Mouse (Mus musculus): ENCODE measurements around the gene Zbtb8a. TPM values are rescaled to one million over a fixed set of nuclear protein-coding genes. Genes with fewer than 3 reads are reported as not detected.
A peak's percentile ranks its signal among the peaks of the same experiment; 100 is the strongest.

Zbtb8a gene
- polyA plus RNA-seq, 1 experiment from 2014 or later: 14.8 TPM

DNA sequence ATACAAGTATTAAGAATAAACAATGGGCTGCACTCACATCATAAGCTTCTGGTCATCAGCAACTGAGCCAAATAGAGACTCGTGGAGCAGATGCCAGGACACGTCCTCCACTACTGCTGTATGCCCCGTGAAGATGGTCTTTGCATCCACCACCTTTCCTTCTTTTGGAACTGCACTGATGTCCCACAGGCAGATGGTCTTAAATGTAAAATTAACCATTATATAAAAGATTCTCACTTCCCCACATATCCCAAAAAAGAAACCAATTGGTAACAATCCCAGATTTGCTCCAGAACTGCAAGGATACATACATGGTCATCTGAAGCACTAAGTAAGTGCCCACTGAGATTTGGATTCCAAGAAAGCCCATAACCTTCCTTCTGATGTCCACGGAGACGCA, 55.9 kb downstream of the Zbtb8a start:
- no peak for ATAC-seq (ENCODE audit: low FRiP score, low read depth)
- peaks cover 87% of the 10 kb centered on the region for H3K36me3 ChIP-seq
- no peak overlapping the region for H3K4me2 ChIP-seq (replicated peaks)
- H3K27me3 ChIP-seq: no peaks in the 10 kb centered on the region
- H3K4me1 ChIP-seq: 0 out of 2 replicates have a peak, but pooled peaks cover 2% of the 10 kb centered on the region
- H3K9ac ChIP-seq: no peak overlapping the region
- no peaks in the 10 kb centered on the region for H3K9me3 ChIP-seq
- H3K27ac ChIP-seq: no peak overlapping the region
- H3K4me3 ChIP-seq: no peak overlapping the region
- WGBS: 91% methylated on average over 5 of the region's 5 CpGs

DNA sequence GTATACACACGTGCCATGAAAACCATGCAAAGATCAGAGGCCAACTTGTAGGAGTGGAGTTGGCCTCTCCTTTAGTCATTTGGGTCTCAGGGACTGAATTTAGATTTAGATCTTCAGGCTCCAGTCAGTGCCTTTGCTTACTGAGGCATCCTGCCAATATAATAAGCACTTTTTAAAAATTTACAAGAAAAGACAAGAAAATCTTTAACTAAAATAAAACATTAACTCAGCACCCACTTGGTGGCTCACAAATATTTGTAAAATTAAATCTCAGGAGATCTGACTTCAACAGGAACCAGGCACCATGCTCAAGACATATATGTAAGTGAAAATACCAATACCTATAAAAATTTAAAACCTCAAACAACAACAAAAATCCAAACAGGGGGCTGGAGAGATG, 57.0 kb downstream of the Zbtb8a start:
- ATAC-seq (ENCODE audit: low FRiP score, low read depth): no peak
- Histone ChIP-seq H3K36me3 (peaks cover 89% of the 10 kb centered on the region), H3K27me3 (no peaks in the 10 kb centered on the region), H3K4me2 (replicated peaks) (no peak overlapping the region), H3K9ac (no peak overlapping the region), H3K27ac (no peak overlapping the region), H3K4me3 (no peak overlapping the region), H3K4me1 (no peaks in the 10 kb centered on the region), H3K9me3 (no peaks in the 10 kb centered on the region)
- WGBS: 90% methylated on average over 1 of the region's 1 CpGs

DNA sequence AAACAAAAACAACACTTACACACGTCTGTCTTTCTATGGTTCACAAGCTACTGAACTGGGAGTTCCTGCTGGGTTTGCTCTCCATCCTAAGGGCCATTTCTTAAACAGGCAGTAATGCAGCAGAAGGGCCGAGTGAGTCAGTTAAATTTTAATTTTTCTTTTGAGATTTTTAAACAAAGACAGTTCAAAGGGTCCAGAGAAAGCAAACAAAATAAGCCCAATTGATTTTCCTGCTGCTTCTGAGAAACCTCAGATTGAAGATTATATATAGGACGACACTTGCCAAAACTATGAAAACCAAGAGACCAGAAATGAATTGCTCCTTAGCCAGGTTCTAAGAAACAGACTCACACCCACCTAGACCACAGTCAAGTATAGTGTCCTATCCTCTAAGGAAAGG, 64.0 kb downstream of the Zbtb8a start:
- 84% methylated on average over 3 of the region's 3 CpGs for WGBS
- no peak overlapping the region for H3K4me3 ChIP-seq
- no peak overlapping the region for H3K9ac ChIP-seq
- peaks cover 92% of the 10 kb centered on the region for H3K36me3 ChIP-seq
- H3K27me3 ChIP-seq: no peaks in the 10 kb centered on the region
- H3K4me1 ChIP-seq: no peaks in the 10 kb centered on the region
- no peaks in the 10 kb centered on the region for H3K9me3 ChIP-seq
- ATAC-seq (ENCODE audit: low FRiP score, low read depth): no peak
- H3K4me2 ChIP-seq (replicated peaks): no peak overlapping the region
- H3K27ac ChIP-seq: no peak overlapping the region

DNA sequence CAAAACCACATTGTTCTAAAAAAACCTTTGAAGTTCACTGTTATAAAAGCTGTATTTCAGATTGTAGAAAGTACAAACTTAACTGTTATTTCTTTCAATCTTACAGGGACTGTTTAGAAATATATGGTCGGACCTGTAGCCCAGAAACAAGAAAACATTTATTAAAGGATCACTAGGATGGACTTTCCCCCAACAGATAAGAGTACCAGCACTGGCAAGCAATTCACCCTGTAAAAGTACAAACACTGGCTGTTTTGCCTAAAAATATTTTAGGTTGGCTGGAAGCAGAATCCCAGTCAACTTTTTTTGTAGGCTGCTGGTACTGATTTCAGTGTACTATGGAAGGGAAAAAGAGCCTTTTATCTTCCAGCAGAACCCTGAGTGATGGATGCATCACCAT, 70.0 kb downstream of the Zbtb8a start:
- no peak overlapping the region for H3K4me3 ChIP-seq
- no peak overlapping the region for H3K27ac ChIP-seq
- no peak overlapping the region for H3K9ac ChIP-seq
- no peaks in the 10 kb centered on the region for H3K9me3 ChIP-seq
- H3K4me2 ChIP-seq (replicated peaks): no peak overlapping the region
- H3K36me3 ChIP-seq: peaks cover 68% of the 10 kb centered on the region
- no peaks in the 10 kb centered on the region for H3K4me1 ChIP-seq
- ATAC-seq (ENCODE audit: low FRiP score, low read depth): no peak
- H3K27me3 ChIP-seq: no peaks in the 10 kb centered on the region
- WGBS: 91% methylated on average over 1 of the region's 1 CpGs

DNA sequence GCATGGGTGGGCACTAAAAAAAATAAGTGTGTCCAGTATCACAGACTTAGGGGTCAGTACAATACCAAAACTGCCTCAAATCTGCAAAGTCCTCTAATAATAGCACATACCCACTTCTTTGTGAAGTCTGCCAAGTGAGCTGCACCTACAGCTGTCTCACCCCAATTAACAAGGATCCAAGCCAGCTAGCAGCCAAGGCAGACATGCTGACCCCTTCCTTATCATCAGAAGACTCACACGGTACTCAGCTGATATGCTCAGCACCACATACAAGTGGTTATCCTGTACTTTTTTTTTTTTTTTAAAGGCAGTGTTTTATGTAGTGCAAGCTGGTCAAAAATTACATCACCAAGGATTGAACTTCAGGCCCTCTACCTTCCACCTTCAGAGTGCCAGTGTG, 73.6 kb downstream of the Zbtb8a start:
- Histone ChIP-seq H3K36me3 (peaks cover 40% of the 10 kb centered on the region), H3K27me3 (no peaks in the 10 kb centered on the region), H3K4me1 (0 out of 2 replicates have a peak, but pooled peaks cover 1% of the 10 kb centered on the region), H3K9ac (no peak overlapping the region), H3K9me3 (peaks cover 10% of the 10 kb centered on the region), H3K4me2 (replicated peaks) (no peak overlapping the region), H3K4me3 (no peak overlapping the region), H3K27ac (no peak overlapping the region)
- 59% methylated on average over 1 of the region's 1 CpGs for WGBS
- peak; percentile 19; the same call in 1 of the 2 replicates for ATAC-seq (ENCODE audit: low FRiP score, low read depth)

DNA sequence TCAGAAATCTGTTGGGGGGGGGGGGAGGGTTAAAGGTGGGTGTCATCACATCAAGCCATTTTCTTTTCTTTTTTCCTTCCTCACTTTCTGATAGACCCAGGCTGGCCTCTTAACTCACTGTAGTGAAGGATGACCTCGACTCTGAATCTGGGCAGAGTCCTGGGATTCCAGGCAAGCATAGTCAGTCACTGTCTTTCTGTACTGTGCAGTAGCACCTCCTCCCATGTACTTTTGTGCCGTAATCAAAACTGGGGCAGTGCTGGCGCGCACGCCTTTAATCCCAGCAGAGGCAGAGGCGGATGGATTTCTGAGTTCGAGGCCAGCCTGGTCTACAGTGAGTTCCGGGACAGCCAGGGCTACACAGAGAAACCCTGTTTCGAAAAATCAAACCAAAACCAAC, 74.1 kb downstream of the Zbtb8a start:
- Histone ChIP-seq H3K4me2 (replicated peaks) (no peak overlapping the region), H3K27ac (no peak overlapping the region), H3K4me1 (peaks cover 5% of the 10 kb centered on the region; the same call in 1 of the 2 replicates), H3K27me3 (no peaks in the 10 kb centered on the region), H3K36me3 (peaks cover 35% of the 10 kb centered on the region), H3K9ac (no peak overlapping the region), H3K9me3 (peaks cover 10% of the 10 kb centered on the region), H3K4me3 (no peak overlapping the region)
- peak; percentile 10; the same call in 1 of the 2 replicates for ATAC-seq (ENCODE audit: low FRiP score, low read depth)
- WGBS: 90% methylated on average over 9 of the region's 9 CpGs

Other genes with a start within 250 kb of the Zbtb8a start
- gene Fndc5, start 241.1 kb downstream of the Zbtb8a start, polyA plus RNA-seq (2015; fragmentation: Nextera tagmentation; extraction: Ambion mirVana): 20.0 and 21.3 TPM in 2 replicates
- 25.6 and 30.1 TPM in 2 replicates for gene S100pbp, start 188.4 kb downstream of the Zbtb8a start, polyA plus RNA-seq (2015; fragmentation: Nextera tagmentation; extraction: Ambion mirVana)
- 79.1 and 80.4 TPM in 2 replicates for gene Yars, start 188.4 kb downstream of the Zbtb8a start, polyA plus RNA-seq (2015; fragmentation: Nextera tagmentation; extraction: Ambion mirVana)
- gene C77080, start 116.7 kb downstream of the Zbtb8a start, polyA plus RNA-seq (2015; fragmentation: Nextera tagmentation; extraction: Ambion mirVana): 6.1 and 7.9 TPM in 2 replicates
- 3.3 TPM in 2 replicates for gene Sync, start 90.5 kb downstream of the Zbtb8a start, polyA plus RNA-seq (2015; fragmentation: Nextera tagmentation; extraction: Ambion mirVana)
- gene Rbbp4, start 42.7 kb downstream of the Zbtb8a start, polyA plus RNA-seq (2015; fragmentation: Nextera tagmentation; extraction: Ambion mirVana): 491 and 502 TPM in 2 replicates
- gene Zbtb8os, start 42.4 kb downstream of the Zbtb8a start, polyA plus RNA-seq (2015; fragmentation: Nextera tagmentation; extraction: Ambion mirVana): 43.4 and 44.0 TPM in 2 replicates
- 1.9 TPM in 2 replicates for gene Zbtb8b, start 62.7 kb upstream of the Zbtb8a start, polyA plus RNA-seq (2015; fragmentation: Nextera tagmentation; extraction: Ambion mirVana)
- 27.9 and 30.3 TPM in 2 replicates for gene Bsdc1, start 83.5 kb upstream of the Zbtb8a start, polyA plus RNA-seq (2015; fragmentation: Nextera tagmentation; extraction: Ambion mirVana)
- not detected in 2 replicates for gene Tssk3, start 112.9 kb upstream of the Zbtb8a start, polyA plus RNA-seq (2015; fragmentation: Nextera tagmentation; extraction: Ambion mirVana)
- not detected in 2 replicates for gene Fam229a, start 113.1 kb upstream of the Zbtb8a start, polyA plus RNA-seq (2015; fragmentation: Nextera tagmentation; extraction: Ambion mirVana)
- 957 and 1,008 TPM in 2 replicates for gene Marcksl1, start 135.5 kb upstream of the Zbtb8a start, polyA plus RNA-seq (2015; fragmentation: Nextera tagmentation; extraction: Ambion mirVana)
- gene Hdac1, start 164.6 kb upstream of the Zbtb8a start, polyA plus RNA-seq (2015; fragmentation: Nextera tagmentation; extraction: Ambion mirVana): 244 and 251 TPM in 2 replicates
- 11.1 and 12.1 TPM in 2 replicates for gene Lck, start 195.5 kb upstream of the Zbtb8a start, polyA plus RNA-seq (2015; fragmentation: Nextera tagmentation; extraction: Ambion mirVana)
- 4.5 and 5.1 TPM in 2 replicates for gene Fam167b, start 200.4 kb upstream of the Zbtb8a start, polyA plus RNA-seq (2015; fragmentation: Nextera tagmentation; extraction: Ambion mirVana)
- gene Eif3i, start 222.5 kb upstream of the Zbtb8a start, polyA plus RNA-seq (2015; fragmentation: Nextera tagmentation; extraction: Ambion mirVana): 285 and 288 TPM in 2 replicates
- 211 and 218 TPM in 2 replicates for gene Tmem234, start 222.6 kb upstream of the Zbtb8a start, polyA plus RNA-seq (2015; fragmentation: Nextera tagmentation; extraction: Ambion mirVana)
- gene Dcdc2b, start 236.1 kb upstream of the Zbtb8a start, polyA plus RNA-seq (2015; fragmentation: Nextera tagmentation; extraction: Ambion mirVana): 1.7 and 2.3 TPM in 2 replicates
- 28.6 and 30.2 TPM in 2 replicates for gene Iqcc, start 241.0 kb upstream of the Zbtb8a start, polyA plus RNA-seq (2015; fragmentation: Nextera tagmentation; extraction: Ambion mirVana)
- 48.5 and 51.7 TPM in 2 replicates for gene Ccdc28b, start 245.8 kb upstream of the Zbtb8a start, polyA plus RNA-seq (2015; fragmentation: Nextera tagmentation; extraction: Ambion mirVana)

Measured in limb, embryonic 13.5 days (tissue).